Mouse (Mus musculus) WW6 (cell line): Measurements from ENCODE around the gene Ebi3.

Experiments
- DNase-seq: peaks from one replicate; pipeline ENCODE4 v3.0.0-alpha.2; 2013; ENCODE audit warnings: low read depth, low spot score

Gene Ebi3

GRCm38 (mm10) chr17:55958584-55958886 is 6.1 kb downstream of the Ebi3 start:
- DNase-seq = no peak

GRCm38 (mm10) chr17:55958918-55959728 is 6.7 kb downstream of the Ebi3 start, which contains the start of gene Yju2:
Gene Yju2, plus strand, starts transcription at chr17:55959099.
- DNase-seq = peak; percentile 83

DNA sequence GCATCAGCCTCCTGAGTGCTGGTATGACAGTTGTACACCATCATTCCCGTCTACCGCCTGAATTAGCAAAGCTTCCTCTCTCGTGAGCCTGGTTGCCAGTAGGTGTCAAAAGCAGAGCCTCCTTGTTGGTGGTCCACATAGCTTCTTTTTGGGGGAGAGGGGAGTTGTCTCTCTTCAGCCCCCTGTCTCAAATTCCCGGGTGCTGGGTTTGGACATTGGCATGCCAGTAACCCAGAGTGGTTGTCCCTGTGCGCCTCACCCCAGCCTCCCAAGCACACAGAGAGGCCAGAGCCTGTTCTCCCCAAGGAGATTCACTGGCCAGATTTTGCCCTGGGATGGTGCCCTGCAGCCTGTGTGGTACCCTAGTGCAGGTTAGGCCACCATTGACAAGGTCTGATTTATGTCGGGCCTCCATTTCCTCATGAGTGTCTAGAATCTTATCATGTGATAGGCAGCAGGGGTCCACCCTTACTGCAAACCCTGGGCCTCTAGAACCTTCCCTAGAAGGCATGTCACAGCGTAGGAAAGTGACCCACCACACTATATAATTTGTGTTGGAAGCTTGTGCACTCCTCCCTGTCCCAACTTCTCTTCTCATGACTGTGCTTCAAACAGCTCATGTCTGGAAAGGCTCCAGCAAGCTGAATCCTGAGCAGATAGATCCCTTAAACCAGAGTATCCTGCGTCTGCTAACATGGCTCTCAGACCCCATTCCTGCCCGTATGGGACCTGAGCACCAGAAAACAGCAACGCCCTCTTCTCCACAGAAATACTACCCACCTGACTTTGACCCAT is 7.7 kb downstream of the Ebi3 start:
- DNase-seq = no peak

GRCm38 (mm10) chr17:55960791-55961190 is 8.4 kb downstream of the Ebi3 start:
- no peak for DNase-seq

DNA sequence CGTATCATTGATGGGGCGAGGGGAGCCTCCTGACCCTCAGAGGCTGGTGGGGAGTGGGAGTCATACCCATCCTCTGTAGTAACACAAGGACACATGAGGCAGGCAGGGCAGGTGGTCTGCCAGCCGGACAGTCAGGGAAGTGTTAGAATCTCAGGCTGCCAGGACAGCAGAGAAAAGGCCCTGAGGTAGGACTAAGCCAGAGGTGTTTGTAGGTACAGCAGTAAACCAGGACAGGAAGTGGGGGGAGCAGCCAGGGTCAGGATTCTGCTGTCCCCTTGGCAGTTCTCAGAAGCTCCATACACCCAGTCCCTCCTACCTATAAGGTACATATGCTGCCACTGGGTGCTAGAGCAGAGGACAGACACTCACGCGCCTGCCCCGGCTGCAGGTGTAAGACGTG is 9.2 kb downstream of the Ebi3 start:
- no peak for DNase-seq

DNA sequence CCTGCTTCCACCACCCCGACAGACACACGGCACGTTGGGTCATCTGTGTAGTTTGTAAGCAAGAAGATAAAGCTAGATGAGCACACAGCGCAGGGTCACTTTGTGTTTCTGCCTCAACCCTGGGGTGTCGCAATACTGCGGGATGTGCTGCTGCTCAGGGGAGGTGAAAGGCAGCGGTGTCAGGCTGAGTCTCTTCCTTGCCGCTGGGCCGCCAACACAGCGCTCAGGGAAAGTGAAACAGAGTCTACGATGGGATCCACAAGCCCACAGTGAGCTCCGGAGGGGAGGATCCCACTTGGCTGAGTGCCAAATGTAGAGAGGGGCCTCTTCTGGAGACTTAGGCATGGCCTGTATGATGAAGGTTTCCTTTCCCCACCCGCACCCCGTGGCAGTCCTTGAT is 10.7 kb downstream of the Ebi3 start:
- DNase-seq = no peak

GRCm38 (mm10) chr17:55964496-55964895 is 12.1 kb downstream of the Ebi3 start:
- DNase-seq = no peak

DNA sequence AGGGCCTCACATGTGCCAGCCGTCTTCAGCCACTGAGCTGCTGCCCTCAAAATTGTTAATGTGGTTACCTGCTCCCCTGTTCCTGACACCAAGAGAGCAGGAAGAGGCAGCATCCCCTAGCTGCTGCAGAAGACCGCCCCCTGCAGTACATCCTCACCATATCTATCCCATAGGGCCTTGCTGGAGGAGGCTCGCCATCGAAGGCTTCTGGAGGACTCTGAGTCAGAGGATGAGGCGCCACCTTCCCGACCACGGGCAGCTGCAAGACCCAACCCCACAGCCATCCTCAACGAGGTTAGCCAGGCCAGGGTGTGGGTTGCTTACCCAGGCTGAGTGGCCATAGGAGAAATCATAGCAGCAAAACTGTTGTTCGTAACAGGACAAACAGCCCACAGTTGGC is 12.6 kb downstream of the Ebi3 start:
- DNase-seq = no peak

DNA sequence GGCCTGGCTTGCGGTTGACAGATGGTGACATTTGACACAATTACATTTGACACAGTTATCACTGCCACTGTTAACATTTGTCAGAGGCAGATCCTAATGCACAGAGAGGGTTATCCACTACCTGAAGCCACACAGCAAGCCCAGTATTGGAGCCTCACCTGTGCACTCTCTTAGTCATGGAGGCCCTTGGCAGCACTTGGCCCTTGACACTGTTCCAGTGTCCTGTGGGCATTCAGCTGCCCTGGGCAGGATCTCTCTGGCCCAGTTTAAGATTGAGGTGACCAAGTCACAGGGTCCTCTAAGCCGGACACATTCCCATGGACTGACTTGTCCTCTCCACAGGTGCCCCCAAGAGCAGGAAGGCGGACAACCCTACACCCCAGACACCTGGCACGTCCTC is 14.7 kb downstream of the Ebi3 start:
- no peak for DNase-seq

GRCm38 (mm10) chr17:55968210-55968609 is 15.8 kb downstream of the Ebi3 start:
- no peak for DNase-seq

GRCm38 (mm10) chr17:55969560-55969959 is 17.1 kb downstream of the Ebi3 start:
- DNase-seq = no peak

DNA sequence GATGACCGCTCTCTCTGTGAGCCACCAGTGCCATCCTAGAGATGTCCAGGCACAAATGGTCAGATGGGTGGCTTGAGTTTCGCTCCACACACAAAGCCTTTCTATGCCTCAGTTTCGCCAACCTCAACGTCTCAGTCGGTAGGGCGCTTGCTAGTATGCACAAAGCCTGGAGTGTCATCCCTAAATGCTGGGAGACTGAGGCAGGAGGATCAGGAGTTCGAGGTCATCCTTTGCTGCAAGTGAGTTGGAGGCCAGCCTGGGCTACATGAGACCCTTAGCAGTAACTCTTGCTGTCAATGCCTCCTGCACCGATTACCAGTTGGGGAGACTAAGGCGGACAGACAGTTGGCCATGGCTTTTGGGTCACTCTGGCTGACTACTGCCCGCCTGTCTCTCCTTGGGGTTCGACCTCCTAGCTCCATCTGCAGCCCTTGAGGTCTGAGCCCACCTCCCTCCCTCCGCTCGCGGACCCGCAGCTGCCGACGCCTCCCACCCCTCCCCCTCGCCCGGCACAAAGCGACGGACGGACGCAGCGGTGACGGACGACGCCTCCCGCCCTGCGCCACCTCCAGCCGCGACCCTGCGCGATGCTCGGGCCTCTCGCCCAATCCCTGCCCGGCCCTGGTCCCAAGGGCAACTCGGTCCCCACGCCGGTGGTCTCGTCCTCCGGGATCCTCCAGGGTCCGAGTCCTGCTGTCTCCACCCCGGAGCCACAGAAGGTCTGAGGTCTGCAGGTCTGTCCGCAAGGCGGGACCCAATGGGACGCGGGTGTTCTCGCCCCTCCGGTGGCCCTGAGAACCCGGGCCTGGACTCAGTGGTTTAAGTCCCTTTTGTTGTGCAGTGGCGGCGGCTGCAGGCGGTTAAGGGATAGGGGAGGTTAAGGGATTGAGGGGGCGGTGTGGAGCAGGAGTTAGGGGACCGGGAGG is 17.8 kb downstream of the Ebi3 start, which contains the start of gene Shd:
Gene Shd, plus strand, starts transcription at position 502 of the 926 bp plus-strand sequence.
- DNase-seq = no peak

DNA sequence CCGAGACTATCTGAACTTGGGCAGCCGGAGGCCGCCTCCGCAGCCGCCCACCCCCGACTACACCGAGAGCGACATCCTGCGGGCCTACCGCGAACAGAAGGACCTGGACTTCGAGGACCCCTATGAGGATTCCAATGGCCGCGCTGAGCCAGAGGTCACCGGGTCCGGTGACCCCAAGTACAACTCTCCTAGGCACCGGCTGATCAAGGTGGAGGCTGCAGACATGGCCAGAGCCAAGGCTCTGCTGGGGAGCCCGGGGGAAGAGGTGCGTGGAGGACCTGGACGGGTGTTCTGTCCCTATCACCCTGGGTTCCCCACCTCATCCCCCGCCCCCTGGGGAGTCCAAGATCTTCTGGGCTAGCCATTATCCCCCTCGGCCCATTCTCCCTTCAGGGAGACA is 19.0 kb downstream of the Ebi3 start:
- DNase-seq = no peak

DNA sequence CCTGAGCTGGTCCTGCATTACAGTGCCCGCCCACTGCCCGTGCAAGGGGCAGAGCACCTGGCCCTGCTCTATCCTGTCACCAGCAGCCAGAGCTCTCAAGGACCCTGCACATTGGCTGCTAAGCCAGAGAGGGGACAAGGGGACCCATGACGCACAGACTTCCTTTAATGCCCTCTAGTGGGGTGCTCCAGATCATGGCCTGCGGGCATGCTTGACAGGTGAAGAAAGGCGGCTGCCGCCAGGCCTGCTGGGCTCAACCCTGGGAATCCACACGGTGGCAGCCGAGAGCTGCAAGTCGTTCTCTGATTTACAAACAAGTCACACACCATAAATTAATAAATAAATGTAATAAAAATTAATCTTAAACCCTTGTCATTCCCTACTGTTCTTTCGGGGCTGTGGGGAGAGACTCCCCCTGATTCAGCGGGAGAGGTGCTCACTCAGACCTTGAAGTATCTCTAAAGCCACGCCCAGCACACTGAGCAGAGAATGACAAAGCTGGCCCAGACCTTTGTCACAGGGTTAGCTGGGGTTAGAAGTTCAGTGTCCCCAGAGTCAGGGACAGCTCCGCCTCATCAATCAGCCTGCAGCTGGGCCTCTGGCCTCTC is 23.9 kb downstream of the Ebi3 start:
- peak; percentile 62 for DNase-seq

DNA sequence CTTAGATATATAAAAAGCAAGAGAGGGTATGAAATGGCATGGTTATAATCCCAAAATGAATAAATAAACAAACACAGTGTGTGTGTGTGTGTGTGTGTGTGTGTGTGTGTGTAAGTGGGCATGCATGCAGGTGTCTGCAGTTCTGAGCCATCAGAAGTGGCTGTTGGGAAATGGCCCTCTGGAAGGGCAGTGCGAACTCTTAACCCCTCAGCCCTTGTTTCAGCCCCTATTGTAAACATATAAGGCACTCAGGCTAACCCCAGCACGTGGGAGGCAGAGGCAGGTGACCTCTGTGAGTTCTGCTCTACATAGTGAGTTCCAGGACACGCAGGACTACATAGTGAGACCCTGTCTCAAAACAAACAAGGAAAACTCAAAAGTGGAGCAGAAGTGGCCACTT is 24.9 kb downstream of the Ebi3 start:
- DNase-seq = no peak

DNA sequence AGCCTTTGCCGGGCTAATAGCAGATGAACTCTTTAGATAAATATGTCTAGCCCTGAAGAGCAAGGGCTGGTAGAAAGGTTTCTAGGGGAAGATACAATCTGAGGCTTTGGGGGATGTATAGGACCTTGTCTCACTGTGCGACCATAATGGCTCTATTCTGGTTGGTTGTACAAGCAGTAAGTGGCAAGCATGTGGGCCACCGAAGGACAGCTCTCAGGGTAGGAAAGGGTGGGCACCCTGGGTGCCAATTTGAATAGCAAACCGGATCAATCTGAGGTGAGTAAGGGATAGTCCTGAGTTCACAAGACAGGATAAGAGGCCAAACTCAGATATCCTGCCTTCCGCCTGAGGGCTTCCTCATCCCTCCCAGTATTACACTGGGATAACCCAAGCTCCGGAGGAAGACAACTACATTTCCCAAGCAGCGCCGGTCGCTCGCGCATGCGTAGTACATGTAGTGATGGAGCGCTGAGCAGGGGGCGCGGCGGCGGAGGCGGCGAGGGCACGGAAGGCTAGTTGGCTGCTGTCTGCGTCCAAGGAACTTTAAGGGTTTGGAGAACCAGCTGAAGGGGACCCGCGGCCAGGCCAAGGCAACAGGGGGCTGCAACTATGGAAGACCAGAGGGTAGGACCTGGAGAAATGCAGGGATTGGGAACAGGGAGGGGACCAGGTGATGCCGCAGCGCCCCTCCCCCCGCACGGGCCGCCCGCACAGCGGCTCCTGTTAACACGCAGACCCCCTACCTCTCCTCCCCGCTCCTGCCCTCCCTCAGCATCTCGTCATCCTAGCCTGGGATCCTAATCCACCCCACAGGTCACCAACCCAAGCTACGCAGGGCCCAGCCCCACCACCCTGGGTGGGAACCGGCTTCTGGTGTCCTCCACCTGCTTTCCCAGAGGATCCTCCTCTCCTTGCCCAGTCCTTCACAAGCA is 33.9 kb downstream of the Ebi3 start, which contains the start of gene Fsd1:
Gene Fsd1, plus strand, starts transcription at position 480 of the 932 bp plus-strand sequence.
- DNase-seq = peak; percentile 67

GRCm38 (mm10) chr17:55990278-55990898 is 37.9 kb downstream of the Ebi3 start:
- no peak for DNase-seq

DNA sequence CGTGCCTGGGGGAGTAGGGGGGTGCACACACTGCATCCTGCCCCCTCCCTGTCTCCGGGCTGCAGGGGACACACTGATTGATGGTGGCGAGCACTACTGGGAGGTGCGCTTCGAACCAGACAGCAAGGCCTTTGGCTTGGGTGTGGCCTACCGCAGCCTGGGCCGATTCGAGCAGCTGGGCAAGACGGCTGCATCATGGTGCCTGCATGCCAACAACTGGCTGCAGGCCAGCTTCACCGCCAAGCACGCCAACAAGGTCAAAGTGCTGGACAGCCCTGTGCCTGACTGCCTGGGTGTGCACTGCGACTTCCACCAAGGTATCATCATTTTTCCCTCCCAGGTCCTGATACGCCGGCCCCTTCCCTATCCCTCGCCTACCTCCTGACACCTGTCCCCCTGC is 43.6 kb downstream of the Ebi3 start:
- no peak for DNase-seq

GRCm38 (mm10) chr17:55999794-56000499 is 47.5 kb downstream of the Ebi3 start:
- DNase-seq = peak; percentile 58
